Mouse (Mus musculus) lung, postnatal 4 days (tissue): ENCODE data around the gene Rchy1.

Experiments used
- DNase-seq, 2 experiments: peaks; one replicate each; pipeline ENCODE4 v3.0.0; 2021

Rchy1 gene

GRCm38 (mm10) chr5:91962639-91963440, at the start of gene Rchy1:
Gene Rchy1, minus strand, starts transcription at chr5:91963068.
- peak; percentile 95 to 97 for DNase-seq

GRCm38 (mm10) chr5:92011756-92012155, 48.9 kb upstream of the Rchy1 start:
- no peak for DNase-seq

- DNase-seq, result no peak
Observed at GRCm38 (mm10) chr5:92009827-92010226, 47.0 kb upstream of the Rchy1 start.

GRCm38 (mm10) chr5:92003011-92003410, 40.1 kb upstream of the Rchy1 start:
- DNase-seq, result peak in 1 of 2 experiments; percentile 54

- DNase-seq, result peak; percentile 46 to 49
Observed at GRCm38 (mm10) chr5:92000770-92001169, 37.9 kb upstream of the Rchy1 start.

- peak; percentile 29 to 51 for DNase-seq
Observed at GRCm38 (mm10) chr5:91994546-91994945, 31.7 kb upstream of the Rchy1 start.

GRCm38 (mm10) chr5:91993061-91993460, 30.2 kb upstream of the Rchy1 start:
- DNase-seq, result no peak

- DNase-seq, result no peak
Observed at GRCm38 (mm10) chr5:91991191-91991937, 28.5 kb upstream of the Rchy1 start.

- DNase-seq, result no peak
Observed at GRCm38 (mm10) chr5:91989261-91989660, 26.4 kb upstream of the Rchy1 start.

GRCm38 (mm10) chr5:91987799-91988198, 24.9 kb upstream of the Rchy1 start:
- no peak for DNase-seq

GRCm38 (mm10) chr5:91987236-91987635, 24.4 kb upstream of the Rchy1 start, which contains the start of gene Odaph:
Gene Odaph, plus strand, starts transcription at chr5:91987475.
- no peak for DNase-seq

GRCm38 (mm10) chr5:91985721-91986120, 22.9 kb upstream of the Rchy1 start:
- DNase-seq, result no peak

GRCm38 (mm10) chr5:91983490-91983889, 20.6 kb upstream of the Rchy1 start:
- DNase-seq, result no peak

- DNase-seq, result no peak
Observed at GRCm38 (mm10) chr5:91981176-91981840, 18.4 kb upstream of the Rchy1 start.

- DNase-seq, result no peak
Observed at GRCm38 (mm10) chr5:91977397-91977770, 14.5 kb upstream of the Rchy1 start.

GRCm38 (mm10) chr5:91976566-91977396, 13.9 kb upstream of the Rchy1 start:
- DNase-seq, result no peak

- no peak for DNase-seq
Observed at GRCm38 (mm10) chr5:91975758-91976157, 12.9 kb upstream of the Rchy1 start.

GRCm38 (mm10) chr5:91974002-91974401, 11.1 kb upstream of the Rchy1 start:
- no peak for DNase-seq

- DNase-seq, result no peak
Observed at GRCm38 (mm10) chr5:91972046-91972445, 9.2 kb upstream of the Rchy1 start.

GRCm38 (mm10) chr5:91962259-91962638, 619 bp downstream of the Rchy1 start:
- no peak for DNase-seq

- DNase-seq, result peak in 1 of 2 experiments; percentile 12
Observed at GRCm38 (mm10) chr5:91961370-91961769, 1.5 kb downstream of the Rchy1 start.

- peak; percentile 19 to 45 for DNase-seq
Observed at GRCm38 (mm10) chr5:91960606-91961254, 2.1 kb downstream of the Rchy1 start.
